Mouse (Mus musculus) T-cell, adult 2 months (primary cell): Measurements from ENCODE around the gene Prelid3b.

ENCODE experiments used
- DNase-seq: peaks from one replicate; pipeline ENCODE4 v3.0.0; 2022; ENCODE audit warnings: low spot score

The Prelid3b gene

DNA sequence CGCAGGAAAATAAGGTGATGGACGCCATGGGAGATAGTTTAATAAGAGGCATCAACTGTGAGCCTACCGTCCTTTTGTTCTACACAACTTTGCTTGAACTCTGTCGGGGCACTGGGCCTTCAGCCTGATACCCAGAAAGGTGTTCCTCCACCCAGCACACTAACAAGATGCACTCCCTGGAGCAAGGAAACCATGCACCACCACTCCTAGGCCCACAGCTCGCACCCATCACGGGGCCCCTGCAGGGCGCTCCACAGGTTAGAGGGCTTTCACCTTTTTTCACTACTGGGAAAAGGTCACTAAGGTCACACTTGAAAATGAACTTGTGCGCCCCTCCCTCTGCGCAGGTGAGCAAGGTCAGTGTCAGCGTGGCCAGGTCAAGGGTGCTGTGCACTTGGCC lies 9.5 kb downstream of the Prelid3b start:
- DNase-seq = peak; percentile 12

- DNase-seq = no peak
Measured at GRCm38 (mm10) chr2:174459365-174459764, 13.5 kb downstream of the Prelid3b start.

GRCm38 (mm10) chr2:174453681-174454080 lies 19.2 kb downstream of the Prelid3b start:
- DNase-seq = no peak

DNA sequence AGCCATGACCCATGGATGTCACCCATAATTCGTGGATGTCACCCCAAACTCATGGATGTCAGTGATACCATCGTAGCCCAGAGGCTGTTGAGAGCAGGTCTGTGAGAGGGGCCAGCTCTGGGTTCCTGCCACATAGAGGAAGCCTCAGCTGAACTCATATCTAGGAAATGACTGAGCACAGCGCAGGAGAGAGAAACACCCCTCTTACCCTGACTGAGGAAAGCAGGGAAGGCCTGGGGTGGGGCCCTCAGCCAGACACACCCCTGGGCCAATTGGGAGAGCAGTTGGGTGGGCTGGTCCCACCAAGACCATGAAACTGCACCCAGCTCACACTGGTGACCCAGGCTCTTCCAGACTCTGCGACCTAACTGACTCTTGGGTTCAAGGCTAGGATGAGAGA lies 22.5 kb downstream of the Prelid3b start, which contains the start of gene Tubb1:
Tubb1 (plus strand) TSS at position 343 of the 400 bp plus-strand sequence.
- DNase-seq = no peak

DNA sequence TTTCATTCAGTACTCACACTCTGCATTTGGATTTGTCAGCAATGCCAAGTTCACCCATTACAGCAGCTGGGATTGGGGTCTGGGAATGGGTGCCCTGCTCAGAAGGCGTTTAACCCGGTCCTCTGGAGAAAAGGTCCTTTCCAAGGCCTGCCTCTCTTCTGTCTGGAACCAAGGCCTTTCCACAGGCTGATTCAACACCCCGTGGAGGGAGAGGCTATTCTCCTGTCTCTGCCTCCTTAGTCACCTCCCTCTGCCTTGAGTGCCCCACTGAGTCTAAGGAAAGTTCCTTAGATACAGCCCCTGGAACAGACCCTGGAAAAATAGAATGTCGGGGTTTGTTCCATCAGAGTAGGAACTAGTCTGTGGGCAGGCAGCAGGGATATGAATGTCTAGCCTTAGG lies 24.5 kb downstream of the Prelid3b start:
- no peak for DNase-seq

GRCm38 (mm10) chr2:174446905-174447304 lies 26.0 kb downstream of the Prelid3b start:
- no peak for DNase-seq

GRCm38 (mm10) chr2:174446492-174446891 lies 26.4 kb downstream of the Prelid3b start:
- DNase-seq = no peak

DNA sequence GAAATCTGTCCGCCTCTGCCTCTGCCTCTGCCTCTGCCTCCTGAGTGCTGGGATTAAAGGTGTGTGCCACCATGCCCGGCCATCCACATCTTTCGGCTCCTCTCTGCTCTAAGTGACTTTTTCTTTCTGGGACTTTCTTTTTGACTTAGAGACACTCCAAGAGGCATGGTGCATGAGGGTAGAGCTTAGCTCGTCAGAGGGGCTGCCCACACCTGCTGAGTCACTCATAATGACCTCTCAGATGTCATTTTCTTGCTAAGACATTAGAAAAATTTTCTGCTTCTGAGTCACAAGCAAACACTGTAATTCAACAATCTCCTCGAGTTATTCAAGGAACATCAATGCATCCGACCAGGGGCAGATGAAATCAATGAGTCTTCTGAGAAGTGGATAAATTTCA lies 27.9 kb downstream of the Prelid3b start:
- no peak for DNase-seq

- DNase-seq = no peak
Measured at GRCm38 (mm10) chr2:174444359-174444758, 28.5 kb downstream of the Prelid3b start.

GRCm38 (mm10) chr2:174443046-174443445 lies 29.8 kb downstream of the Prelid3b start:
- no peak for DNase-seq

DNA sequence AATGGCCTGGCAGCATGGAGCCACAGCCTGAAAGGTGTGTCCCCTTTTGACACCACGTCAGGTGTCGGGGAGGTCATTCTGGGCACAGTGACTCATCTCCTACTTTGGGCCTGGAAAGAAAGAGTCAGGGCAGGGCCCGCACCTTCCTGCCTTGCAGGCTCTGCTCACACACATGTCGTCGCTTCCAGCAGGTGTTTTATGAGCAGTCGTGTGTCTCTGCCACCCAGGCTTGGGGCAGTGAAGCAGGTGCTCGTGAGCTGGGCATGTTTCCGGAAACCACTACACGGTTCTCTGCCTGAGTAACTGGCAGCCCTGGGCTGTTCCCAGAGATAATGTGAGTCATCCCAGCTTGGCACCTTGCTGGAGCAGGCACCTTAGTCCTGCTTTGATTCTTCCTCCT lies 30.4 kb downstream of the Prelid3b start:
- no peak for DNase-seq

DNA sequence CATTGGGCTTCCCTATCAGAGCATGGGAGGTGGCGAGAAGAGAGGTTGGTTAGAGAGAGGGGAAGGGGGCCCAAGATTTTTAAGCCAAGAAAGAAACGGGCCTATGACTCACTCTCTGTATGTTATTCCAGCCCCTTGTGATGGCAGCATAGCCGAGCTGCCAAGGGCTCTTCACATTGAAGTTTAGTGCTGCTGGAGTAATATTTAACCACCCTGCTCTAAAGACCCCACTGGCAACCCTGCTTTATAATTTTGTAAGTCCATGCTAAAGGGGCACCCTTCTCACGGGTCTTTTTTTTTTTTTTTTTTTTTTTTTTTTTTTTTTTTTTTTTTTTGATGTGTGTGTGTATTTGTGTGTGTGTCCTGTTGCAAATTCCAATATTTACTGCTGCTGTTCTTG lies 31.0 kb downstream of the Prelid3b start:
- no peak for DNase-seq

- DNase-seq = no peak
Measured at GRCm38 (mm10) chr2:174439961-174440360, 32.9 kb downstream of the Prelid3b start.

- no peak for DNase-seq
Measured at GRCm38 (mm10) chr2:174439450-174439838, 33.4 kb downstream of the Prelid3b start.

- peak; percentile 51 for DNase-seq
Measured at GRCm38 (mm10) chr2:174438737-174439449, 34.0 kb downstream of the Prelid3b start, which contains the start of gene Ctsz. Gene Ctsz, minus strand, starts transcription at chr2:174439039.

- no peak for DNase-seq
Measured at GRCm38 (mm10) chr2:174438181-174438580, 34.7 kb downstream of the Prelid3b start.

DNA sequence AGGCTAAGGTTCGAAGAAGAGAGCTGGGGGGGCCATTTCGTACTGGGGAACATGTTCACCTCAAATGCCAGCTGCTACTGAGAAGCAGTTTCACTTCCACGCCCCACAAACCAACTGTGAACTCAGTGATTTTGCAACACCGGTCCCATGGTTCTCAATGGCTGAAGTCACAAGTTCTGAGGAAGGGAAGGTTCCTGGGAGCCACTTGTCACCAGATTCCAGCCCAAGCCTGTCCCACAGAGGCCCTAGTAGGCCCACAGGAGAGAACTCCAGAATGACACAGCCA lies 35.2 kb downstream of the Prelid3b start:
- no peak for DNase-seq

GRCm38 (mm10) chr2:174436916-174437696 lies 35.8 kb downstream of the Prelid3b start:
- no peak for DNase-seq

- no peak for DNase-seq
Measured at GRCm38 (mm10) chr2:174436076-174436701, 36.7 kb downstream of the Prelid3b start.

GRCm38 (mm10) chr2:174434943-174435342 lies 37.9 kb downstream of the Prelid3b start:
- DNase-seq = no peak

GRCm38 (mm10) chr2:174428996-174429591 lies 43.8 kb downstream of the Prelid3b start:
- no peak for DNase-seq

DNA sequence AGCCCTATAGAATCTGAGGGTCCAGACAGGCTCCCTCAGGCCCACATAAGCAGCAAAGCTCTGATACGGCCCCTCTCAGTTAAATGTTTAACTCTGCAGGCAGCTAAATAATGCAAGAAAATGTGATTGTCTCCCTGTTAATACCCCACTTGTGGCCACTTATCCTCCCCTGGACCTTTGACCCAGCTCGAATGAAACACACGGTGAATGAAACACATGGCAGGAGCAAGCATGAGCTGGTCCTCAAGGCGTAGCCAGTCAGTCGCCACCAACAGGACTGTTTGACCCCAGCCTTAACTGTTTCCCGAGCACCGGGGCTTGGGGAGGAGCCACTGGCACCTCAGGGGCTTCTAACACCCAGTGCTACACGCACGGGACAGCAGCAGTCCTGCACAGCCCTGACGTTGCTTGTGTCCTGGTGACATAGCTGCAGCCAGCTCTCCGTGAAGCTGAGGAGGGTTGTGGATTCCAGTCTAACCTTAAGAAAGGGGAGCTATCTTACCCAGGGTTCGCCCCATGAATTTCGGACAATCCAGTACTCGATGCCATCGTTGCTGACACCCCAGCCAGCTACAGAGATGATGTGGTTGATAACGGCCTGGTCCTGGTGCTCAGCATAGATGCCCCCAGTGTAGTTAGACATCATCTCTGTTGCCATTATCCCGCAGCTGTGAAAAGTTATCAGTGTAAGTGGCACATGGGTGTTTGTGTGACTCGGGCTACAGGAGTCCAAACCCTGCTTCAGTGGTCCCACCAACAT lies 44.6 kb downstream of the Prelid3b start:
- no peak for DNase-seq
